Mouse (Mus musculus) hindbrain, embryonic 13.5 days (tissue): ENCODE data around the gene Cpt1b. TPM values are rescaled to one million over a fixed set of nuclear protein-coding genes. Genes with fewer than 3 reads are reported as not detected.

Experiments used
- ATAC-seq: fragments of 200-750 bp; cut with Nextera tagmentation; 2 replicates; pipeline ENCODE4 v1.8.0; 2017; ENCODE audit warnings: moderate TSS enrichment; ENCODE audit not compliant: low FRiP score
- H3K27ac ChIP-seq: fragments of 300-500 bp; sonication (generic); 2 replicates; pipeline ENCODE4 v1.5.1; 2015; ENCODE audit warnings: inconsistent platforms, mild to moderate bottlenecking, moderate library complexity
- H3K27me3 ChIP-seq: fragments of 300-500 bp; sonication (generic); 2 replicates; pipeline ENCODE4 v1.6.1; 2015; ENCODE audit warnings: mild to moderate bottlenecking, inconsistent platforms
- H3K36me3 ChIP-seq: fragments of 300-500 bp; sonication (generic); 2 replicates; pipeline ENCODE4 v1.6.1; 2015; ENCODE audit warnings: mild to moderate bottlenecking, inconsistent platforms
- H3K4me1 ChIP-seq: fragments of 300-500 bp; sonication (generic); replicated peaks from 2 replicates; pipeline ENCODE4 v1.6.1; 2015; ENCODE audit warnings: inconsistent platforms
- H3K4me2 ChIP-seq: fragments of 300-500 bp; sonication (generic); 2 replicates; pipeline ENCODE4 v1.6.1; 2015; ENCODE audit warnings: inconsistent platforms, mild to moderate bottlenecking, moderate library complexity
- H3K4me3 ChIP-seq: fragments of 300-500 bp; sonication (generic); 2 replicates; pipeline ENCODE4 v1.5.1; 2015; ENCODE audit warnings: mild to moderate bottlenecking, inconsistent platforms
- H3K9ac ChIP-seq: fragments of 300-500 bp; sonication (generic); 2 replicates; pipeline ENCODE4 v1.6.1; 2015; ENCODE audit warnings: mild to moderate bottlenecking, inconsistent platforms
- H3K9me3 ChIP-seq: fragments of 300-500 bp; sonication (generic); 2 replicates; pipeline ENCODE4 v1.6.1; 2016; ENCODE audit warnings: inconsistent platforms
- WGBS: fragments of 180-500 bp; shearing (Covaris S2); methylation state at CpG from one replicate; pipeline ENCODE4 v1.1.7; 2015; 5-methylcytosine and 5-hydroxymethylcytosine counted together
- polyA plus RNA-seq: library from polyadenylated mRNA; unstranded; fragments of >200 nt; fragmentation: Nextera tagmentation; extraction: Ambion mirVana; gene quantifications from 2 replicates; pipeline ENCODE4 v1.2.1, GENCODE M21; 2015

Gene Cpt1b
- polyA plus RNA-seq, 1 experiment from 2014 or later, result 0.99 TPM

DNA sequence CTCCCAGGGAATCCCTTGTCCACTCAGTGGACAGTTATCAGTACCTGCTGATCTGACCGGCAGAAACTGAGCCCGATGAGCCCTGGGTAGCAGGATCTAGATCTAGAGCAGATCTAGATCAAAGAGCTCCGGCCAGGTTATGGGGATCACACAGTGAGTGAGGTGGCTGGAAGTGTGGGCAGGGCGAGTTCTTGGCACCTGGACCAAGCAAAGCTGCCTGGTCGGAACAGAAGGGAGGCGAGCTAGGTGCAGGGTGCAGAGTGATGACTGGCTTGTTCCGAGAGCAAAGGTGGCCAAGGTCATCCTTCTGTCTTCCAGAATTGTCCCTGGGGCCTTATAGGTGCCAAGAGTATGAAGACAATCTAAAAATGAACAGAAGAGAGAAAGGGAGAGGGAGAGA, 34.2 kb upstream of the Cpt1b start:
- Histone ChIP-seq H3K9me3 (no peaks in the 10 kb centered on the region), H3K4me1 (peaks cover 37% of the 10 kb centered on the region), H3K36me3 (peaks cover 82% of the 10 kb centered on the region), H3K27ac (no peak overlapping the region), H3K9ac (no peak overlapping the region), H3K4me3 (no peak overlapping the region), H3K4me2 (no peak overlapping the region), H3K27me3 (no peaks in the 10 kb centered on the region)
- no peak for ATAC-seq
- 93% methylated on average over 7 of the region's 7 CpGs for WGBS

DNA sequence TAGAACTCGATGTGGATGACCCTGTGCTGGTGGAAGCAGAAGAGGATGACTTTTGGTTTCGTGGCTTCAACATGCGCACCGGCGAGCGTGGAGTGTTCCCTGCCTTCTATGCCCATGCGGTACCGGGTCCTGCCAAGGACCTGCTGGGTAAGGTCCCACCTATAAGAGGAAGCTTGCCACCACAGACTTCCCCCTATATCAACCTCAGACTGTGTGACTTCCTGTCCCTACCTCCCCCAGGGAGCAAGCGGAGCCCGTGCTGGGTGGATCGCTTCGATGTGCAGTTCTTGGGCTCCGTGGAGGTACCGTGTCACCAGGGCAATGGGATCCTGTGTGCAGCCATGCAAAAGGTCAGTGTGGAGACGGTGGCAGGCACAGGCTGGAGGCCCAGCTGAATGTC, 33.3 kb upstream of the Cpt1b start:
- no peak for ATAC-seq
- Histone ChIP-seq H3K4me2 (no peak overlapping the region), H3K4me1 (peaks cover 36% of the 10 kb centered on the region), H3K9ac (no peak overlapping the region), H3K27me3 (no peaks in the 10 kb centered on the region), H3K9me3 (no peaks in the 10 kb centered on the region), H3K4me3 (no peak overlapping the region), H3K27ac (no peak overlapping the region), H3K36me3 (peaks cover 76% of the 10 kb centered on the region)
- WGBS, result 94% methylated on average over 15 of the region's 15 CpGs

DNA sequence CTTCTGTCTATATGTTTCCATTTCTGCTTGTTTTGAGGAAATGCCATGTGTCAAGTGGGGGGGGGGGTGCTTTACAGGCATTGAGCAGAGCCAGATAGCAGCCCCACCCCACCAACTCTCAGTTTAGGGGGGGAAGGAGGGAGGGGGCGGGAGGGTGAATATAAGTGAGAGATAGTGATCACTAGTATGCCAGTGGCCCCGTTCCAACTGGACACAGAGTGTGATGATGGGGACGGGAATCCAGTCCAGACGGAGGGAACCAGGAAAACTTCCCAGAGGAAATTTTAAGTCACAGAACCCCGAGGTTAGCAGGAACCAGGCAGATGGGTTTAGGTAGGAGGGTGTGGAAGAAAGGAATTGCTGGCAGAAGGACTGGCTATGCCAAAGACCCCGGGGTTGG, 30.0 kb upstream of the Cpt1b start:
- ATAC-seq, result no peak
- peaks cover 11% of the 10 kb centered on the region; the same call in 1 of the 2 replicates for H3K27me3 ChIP-seq
- H3K9me3 ChIP-seq, result no peaks in the 10 kb centered on the region
- H3K4me1 ChIP-seq, result peaks cover 43% of the 10 kb centered on the region
- peak overlapping the region; percentile 72 for H3K4me3 ChIP-seq
- WGBS, result 74% methylated on average over 6 of the region's 6 CpGs
- no peak overlapping the region for H3K27ac ChIP-seq
- H3K4me2 ChIP-seq, result peak overlapping the region; percentile 87
- peaks cover 43% of the 10 kb centered on the region for H3K36me3 ChIP-seq
- H3K9ac ChIP-seq, result peak overlapping the region; percentile 88

DNA sequence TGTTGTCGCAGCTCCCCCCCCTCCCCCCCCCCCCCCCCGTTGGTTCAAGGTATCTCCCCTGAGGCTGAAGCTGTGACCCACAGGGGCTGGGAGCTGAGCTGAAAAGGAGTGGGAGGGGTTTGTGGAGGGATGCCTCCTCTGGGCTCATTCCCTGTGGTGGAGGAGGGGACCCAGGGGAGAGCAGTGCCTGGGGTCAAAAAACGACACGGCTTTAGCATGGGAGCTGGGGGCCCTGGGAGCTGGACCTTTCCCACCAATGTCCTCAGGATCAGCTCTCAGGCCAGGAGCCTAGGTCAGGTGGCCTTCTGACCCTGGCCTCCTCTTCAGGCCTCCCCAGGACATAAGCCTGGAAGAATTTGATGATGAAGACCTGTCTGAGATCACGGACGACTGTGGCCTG, 29.2 kb upstream of the Cpt1b start:
- no peaks in the 10 kb centered on the region for H3K9me3 ChIP-seq
- H3K9ac ChIP-seq, result peak overlapping the region; percentile 88
- WGBS, result 16% methylated on average over 4 of the region's 6 CpGs
- H3K4me1 ChIP-seq, result peaks cover 43% of the 10 kb centered on the region
- peak overlapping the region; percentile 72 for H3K4me3 ChIP-seq
- H3K4me2 ChIP-seq, result peak overlapping the region; percentile 87
- peaks cover 36% of the 10 kb centered on the region for H3K36me3 ChIP-seq
- ATAC-seq, result no peak
- H3K27me3 ChIP-seq, result peaks cover 11% of the 10 kb centered on the region; the same call in 1 of the 2 replicates
- H3K27ac ChIP-seq, result peak overlapping the region; percentile 90

DNA sequence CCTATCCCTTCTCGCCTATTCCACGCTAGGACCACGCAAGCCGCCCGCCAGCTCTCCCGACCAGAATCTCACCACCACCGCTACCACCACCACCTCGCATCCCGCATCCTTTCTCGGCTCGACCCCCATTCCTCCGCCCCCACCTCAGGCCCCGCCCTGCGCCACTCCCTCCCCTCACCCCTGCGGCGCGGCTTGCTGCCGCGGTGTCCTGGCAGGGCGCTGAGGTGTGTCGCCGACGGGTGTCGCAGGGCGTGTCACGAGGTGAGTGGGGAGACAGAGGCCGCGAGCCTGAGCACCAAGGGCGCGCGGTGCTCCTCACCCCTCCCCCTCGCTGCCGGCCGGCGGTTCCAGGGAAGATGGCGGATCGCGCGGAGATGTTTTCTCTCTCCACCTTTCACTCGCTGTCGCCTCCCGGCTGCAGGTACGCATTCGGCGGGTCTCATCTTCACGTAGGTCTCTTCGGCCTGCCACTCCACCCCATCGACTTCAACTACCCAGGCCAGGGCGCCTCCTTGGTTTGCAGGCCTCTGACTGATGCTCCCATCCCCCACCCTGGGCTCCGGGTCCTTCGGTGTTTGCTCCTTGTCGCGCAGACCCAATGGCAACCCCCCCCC, 28.3 kb upstream of the Cpt1b start, which contains the start of gene Mapk8ip2:
Mapk8ip2 (plus strand) TSS at position 49 of the 614 bp plus-strand sequence.
- Histone ChIP-seq H3K27ac (peak within 1 kb of the TSS; percentile 90), H3K36me3 (peaks cover 28% of the 10 kb centered on the region), H3K4me2 (peak within 1 kb of the TSS; percentile 87), H3K9ac (peak within 1 kb of the TSS; percentile 88), H3K4me1 (peaks cover 43% of the 10 kb centered on the region), H3K4me3 (peak within 1 kb of the TSS; percentile 72), H3K9me3 (no peaks in the 10 kb centered on the region), H3K27me3 (peaks cover 11% of the 10 kb centered on the region; the same call in 1 of the 2 replicates)
- peak; percentile 85 for ATAC-seq
- under 1% methylated on average over 53 of the region's 53 CpGs for WGBS

DNA sequence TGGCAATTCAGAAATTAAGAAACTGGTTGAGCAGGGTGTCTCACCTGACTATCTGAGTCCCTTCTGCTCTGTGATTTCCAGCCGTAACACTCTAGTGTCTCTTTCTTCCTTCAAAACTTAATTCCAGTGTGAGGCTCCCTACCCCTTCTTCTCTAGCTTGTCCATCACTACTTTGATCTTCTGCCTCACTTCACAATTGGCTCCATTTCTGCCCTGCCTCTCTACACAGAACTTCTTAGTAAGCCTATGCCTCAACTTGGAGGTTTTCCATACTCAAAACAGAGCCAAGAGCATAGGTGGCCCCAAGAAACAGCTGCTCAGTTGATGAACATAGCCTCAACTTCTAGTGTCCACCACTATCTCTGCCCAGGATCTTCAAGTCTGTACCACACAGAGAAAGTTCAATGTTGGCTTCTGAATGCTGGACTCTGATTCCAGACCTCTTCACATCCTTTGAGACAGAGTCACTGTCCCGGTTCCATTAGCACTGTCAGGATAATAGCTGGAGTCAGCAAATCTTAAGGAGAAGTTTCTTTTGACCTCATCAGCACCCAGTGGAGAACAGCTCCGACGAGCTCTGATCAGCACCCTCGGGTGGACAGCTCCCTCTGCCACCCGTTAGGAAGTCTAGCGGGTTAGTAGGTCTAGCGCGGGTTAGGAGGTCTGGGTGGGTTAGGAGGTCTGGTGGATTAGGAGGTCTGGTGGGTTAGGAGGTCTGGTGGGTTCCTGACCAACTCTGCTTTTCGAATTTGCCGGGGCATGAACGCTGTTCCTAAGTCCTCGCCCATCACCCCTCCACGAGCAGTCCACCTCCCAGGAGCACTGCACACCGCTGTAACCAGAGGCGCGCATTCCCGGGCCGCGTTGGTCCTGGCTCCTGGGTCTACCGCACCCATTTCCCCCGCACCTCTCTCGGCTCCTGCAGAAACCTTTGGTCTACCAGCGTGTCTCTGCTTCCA, 27.5 kb upstream of the Cpt1b start:
- Histone ChIP-seq H3K27ac (peak overlapping the region; percentile 90), H3K4me2 (peak overlapping the region; percentile 87), H3K9me3 (no peaks in the 10 kb centered on the region), H3K36me3 (peaks cover 20% of the 10 kb centered on the region), H3K27me3 (peaks cover 11% of the 10 kb centered on the region; the same call in 1 of the 2 replicates), H3K9ac (peak overlapping the region; percentile 88), H3K4me3 (peak overlapping the region; percentile 72), H3K4me1 (peaks cover 43% of the 10 kb centered on the region)
- peak; percentile 84 for ATAC-seq
- 4% methylated on average over 24 of the region's 24 CpGs for WGBS

DNA sequence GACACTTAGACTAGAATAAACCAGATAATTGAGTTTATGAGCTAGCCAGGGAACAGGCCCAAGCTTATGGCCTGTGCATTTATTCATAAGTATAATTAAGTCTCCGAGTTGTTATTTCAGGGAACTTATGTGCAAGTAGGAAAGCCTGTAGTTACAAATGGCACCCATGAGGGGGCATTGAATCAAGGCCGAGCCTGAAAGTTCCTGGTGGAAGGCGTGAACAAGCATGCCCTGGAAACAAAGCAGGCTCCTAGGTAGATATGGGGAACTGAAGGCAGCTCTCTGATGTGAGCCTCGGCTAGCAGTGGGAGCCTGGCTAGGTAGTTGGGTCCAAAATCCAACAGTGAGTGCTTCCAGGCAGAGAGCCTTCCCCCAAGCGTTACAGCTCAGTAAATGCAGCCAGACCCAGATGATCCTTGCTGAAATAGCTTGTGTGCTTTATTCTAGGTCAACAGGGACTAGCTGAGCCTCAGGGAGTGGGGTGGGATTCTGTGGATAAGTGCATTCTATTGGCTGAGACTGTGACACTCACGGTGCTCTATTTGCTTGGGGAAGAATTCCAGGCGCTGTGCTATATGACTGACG, 16.9 kb upstream of the Cpt1b start:
- H3K36me3 ChIP-seq, result 0 out of 2 replicates have a peak, but pooled peaks cover 4% of the 10 kb centered on the region
- H3K4me3 ChIP-seq, result no peak overlapping the region
- no peaks in the 10 kb centered on the region for H3K4me1 ChIP-seq
- H3K4me2 ChIP-seq, result no peak overlapping the region
- 43% methylated on average over 8 of the region's 8 CpGs for WGBS
- H3K9ac ChIP-seq, result no peak overlapping the region
- no peak overlapping the region for H3K27ac ChIP-seq
- no peaks in the 10 kb centered on the region for H3K27me3 ChIP-seq
- ATAC-seq, result no peak
- H3K9me3 ChIP-seq, result no peaks in the 10 kb centered on the region

DNA sequence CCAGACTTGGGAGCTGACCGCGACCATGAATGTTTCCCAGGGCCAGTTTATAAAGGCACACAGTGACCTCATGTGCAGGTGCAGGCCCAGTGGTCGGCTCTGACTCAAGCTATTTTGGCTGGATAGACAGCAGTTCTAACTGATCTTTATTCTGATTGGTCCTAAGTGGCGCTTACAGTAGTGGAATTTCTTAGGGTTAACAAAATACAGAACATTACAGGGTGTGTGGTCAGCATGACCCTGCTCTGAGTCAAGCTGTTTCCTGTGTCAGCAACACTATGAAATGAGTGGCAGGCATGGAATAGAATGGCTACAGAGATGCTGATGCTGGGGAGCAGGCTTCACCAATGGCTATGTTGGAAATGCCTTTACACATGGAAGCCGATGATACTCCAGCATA, 10.2 kb upstream of the Cpt1b start:
- Histone ChIP-seq H3K9ac (no peak overlapping the region), H3K27ac (no peak overlapping the region), H3K4me3 (no peak overlapping the region), H3K4me1 (peaks cover 8% of the 10 kb centered on the region; the same call in 1 of the 2 replicates), H3K36me3 (no peaks in the 10 kb centered on the region), H3K4me2 (no peak overlapping the region), H3K9me3 (no peaks in the 10 kb centered on the region), H3K27me3 (no peaks in the 10 kb centered on the region)
- 91% methylated on average over 5 of the region's 5 CpGs for WGBS
- ATAC-seq, result no peak

DNA sequence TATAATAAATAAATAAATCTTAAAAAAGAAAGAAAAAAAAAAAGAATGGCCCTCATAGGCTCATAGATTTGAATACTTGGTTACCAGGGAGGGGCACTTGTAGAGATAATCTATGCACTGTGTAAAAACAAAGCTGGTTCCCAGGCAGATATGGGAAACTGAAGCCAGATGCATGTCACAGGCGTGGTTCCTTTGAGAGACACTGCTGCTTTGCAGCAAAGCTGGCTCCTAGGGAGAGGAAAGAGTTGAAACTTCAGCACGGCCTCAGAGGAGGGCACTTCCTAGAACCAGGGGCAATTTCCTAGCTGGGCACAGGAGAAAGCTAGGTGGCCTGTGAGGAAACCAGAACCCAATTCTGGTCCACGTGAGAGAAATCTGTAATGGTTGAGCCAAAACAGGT, 8.5 kb upstream of the Cpt1b start:
- H3K27ac ChIP-seq, result no peak overlapping the region
- 68% methylated on average over 3 of the region's 3 CpGs for WGBS
- ATAC-seq, result no peak
- H3K4me3 ChIP-seq, result no peak overlapping the region
- no peaks in the 10 kb centered on the region for H3K36me3 ChIP-seq
- H3K27me3 ChIP-seq, result no peaks in the 10 kb centered on the region
- H3K4me1 ChIP-seq, result peaks cover 14% of the 10 kb centered on the region
- H3K4me2 ChIP-seq, result no peak overlapping the region
- H3K9me3 ChIP-seq, result no peaks in the 10 kb centered on the region
- no peak overlapping the region for H3K9ac ChIP-seq

DNA sequence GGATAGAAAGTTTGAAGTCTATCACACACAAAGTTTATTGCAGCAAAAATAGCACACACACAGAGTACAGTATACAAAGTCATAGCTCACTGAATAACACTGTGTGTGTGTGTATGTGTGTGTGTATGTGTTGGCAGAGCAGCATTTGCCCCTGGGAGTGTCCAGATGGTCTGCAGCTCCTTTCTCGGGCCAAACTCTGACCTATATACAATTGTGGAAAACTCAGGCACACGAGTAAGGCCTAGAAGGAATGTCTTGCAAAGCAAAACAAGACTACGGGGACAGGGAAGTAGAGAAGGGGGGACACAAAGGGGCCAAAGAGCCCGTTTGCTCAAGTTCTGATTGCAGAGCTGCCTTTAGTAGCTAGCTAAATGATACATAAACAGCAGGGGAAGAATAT, 7.3 kb upstream of the Cpt1b start:
- Histone ChIP-seq H3K9ac (no peak overlapping the region), H3K36me3 (no peaks in the 10 kb centered on the region), H3K4me2 (no peak overlapping the region), H3K27me3 (no peaks in the 10 kb centered on the region), H3K4me1 (peaks cover 24% of the 10 kb centered on the region), H3K27ac (no peak overlapping the region), H3K9me3 (no peaks in the 10 kb centered on the region), H3K4me3 (no peak overlapping the region)
- ATAC-seq, result no peak
- 74% methylated on average over 4 of the region's 4 CpGs for WGBS

DNA sequence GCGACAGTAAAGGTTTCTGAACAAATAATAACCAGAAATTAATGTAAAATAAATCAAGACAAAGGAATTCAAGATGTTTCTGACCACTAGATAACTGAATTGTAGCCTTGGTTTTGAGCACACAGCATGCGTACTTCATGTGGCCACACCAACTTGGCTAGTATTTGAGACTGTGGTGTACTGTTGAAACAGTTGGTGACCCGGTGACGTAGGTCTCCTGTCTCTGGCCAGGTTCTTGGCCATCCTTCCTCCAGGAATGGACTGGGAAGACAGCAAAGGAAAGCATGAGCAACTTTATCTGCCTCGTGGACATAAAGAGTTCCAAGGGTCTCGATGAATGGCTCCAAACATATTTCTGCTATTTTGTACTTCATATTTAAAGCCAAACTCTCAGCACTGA, 6.1 kb upstream of the Cpt1b start:
- Histone ChIP-seq H3K9ac (no peak overlapping the region), H3K4me2 (no peak overlapping the region), H3K27ac (no peak overlapping the region), H3K9me3 (no peaks in the 10 kb centered on the region), H3K27me3 (no peaks in the 10 kb centered on the region), H3K4me3 (no peak overlapping the region), H3K36me3 (peaks cover 11% of the 10 kb centered on the region), H3K4me1 (peaks cover 28% of the 10 kb centered on the region)
- ATAC-seq, result no peak
- WGBS, result 91% methylated on average over 6 of the region's 6 CpGs

DNA sequence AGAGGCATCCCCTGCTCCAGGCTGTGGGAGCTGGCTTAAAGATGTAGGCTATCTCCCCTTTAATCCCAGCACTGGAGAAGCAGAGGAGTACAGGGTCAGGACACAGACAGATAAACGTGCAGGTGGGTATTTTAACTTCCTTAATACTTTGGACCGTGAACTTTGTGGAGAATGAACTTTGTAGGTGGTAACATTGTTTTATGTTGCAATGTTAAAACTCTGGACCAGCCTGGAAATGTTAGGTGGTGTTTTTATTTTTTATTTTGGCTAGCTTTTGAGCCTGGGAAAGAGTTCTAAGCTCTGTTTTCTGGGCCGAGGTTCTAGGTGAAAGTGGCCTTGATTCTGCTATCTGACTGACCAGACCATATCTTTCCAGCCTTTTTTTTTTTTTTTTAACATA, 5.6 kb upstream of the Cpt1b start:
- H3K27ac ChIP-seq, result no peak overlapping the region
- no peak overlapping the region for H3K4me3 ChIP-seq
- 94% methylated on average over 3 of the region's 3 CpGs for WGBS
- H3K4me1 ChIP-seq, result peaks cover 28% of the 10 kb centered on the region
- peaks cover 17% of the 10 kb centered on the region for H3K36me3 ChIP-seq
- H3K9ac ChIP-seq, result no peak overlapping the region
- ATAC-seq, result no peak
- no peaks in the 10 kb centered on the region for H3K27me3 ChIP-seq
- no peaks in the 10 kb centered on the region for H3K9me3 ChIP-seq
- no peak overlapping the region for H3K4me2 ChIP-seq
